Mouse (Mus musculus) cortical plate, adult 2 months (tissue): ENCODE data around the gene P2rx4.

ENCODE experiments used
- CTCF ChIP-seq: fragments of 200-500 bp; IDR thresholded peaks from 2 replicates; pipeline ENCODE4 v1.5.1; 2011; ENCODE audit warnings: mild to moderate bottlenecking, control low read depth, low read length; ENCODE audit not compliant: insufficient read depth; ENCODE audit errors: extremely low read depth
- POLR2A ChIP-seq: fragments of 200-500 bp; IDR thresholded peaks from 2 replicates; pipeline ENCODE4 v1.6.1; 2011; ENCODE audit warnings: mild to moderate bottlenecking, low read length, control low read depth; ENCODE audit not compliant: insufficient read depth; ENCODE audit errors: extremely low read depth

GRCm38 (mm10) chr5:122704571-122704970 lies 2.8 kb upstream of the P2rx4 start:
- TF ChIP-seq POLR2A (no peak), CTCF (no peak)
